Mouse (Mus musculus) limb, embryonic 10.5 days (tissue): ENCODE results near the gene Chek2. TPM values are rescaled to one million over a fixed set of nuclear protein-coding genes. Genes with fewer than 3 reads are reported as not detected.
A peak's percentile ranks its signal among the peaks of the same experiment; 100 is the strongest.
"Not testable (repeated sequence)": the region's sequence is repeated elsewhere in the genome, so short reads cannot be mapped to it uniquely, and the experiment has no call there.

ENCODE experiments used
- DNase-seq: peaks from one replicate; pipeline ENCODE4 v3.0.0-alpha.2; 2017; ENCODE audit warnings: low spot score
- H3K27ac ChIP-seq: fragments of 300-500 bp; sonication (generic); 2 replicates; pipeline ENCODE4 v1.5.1; 2016; ENCODE audit warnings: mild to moderate bottlenecking
- H3K27me3 ChIP-seq: fragments of 300-500 bp; sonication (generic); 2 replicates; pipeline ENCODE4 v1.6.1; 2016; ENCODE audit warnings: low read depth, mild to moderate bottlenecking; ENCODE audit not compliant: poor library complexity, severe bottlenecking
- H3K36me3 ChIP-seq: fragments of 300-500 bp; sonication (generic); 2 replicates; pipeline ENCODE4 v1.6.1; 2016; ENCODE audit warnings: mild to moderate bottlenecking, moderate library complexity
- H3K4me1 ChIP-seq: fragments of 300-500 bp; sonication (generic); 2 replicates; pipeline ENCODE4 v1.6.1; 2016
- H3K4me3 ChIP-seq: fragments of 300-500 bp; sonication (generic); 2 replicates; pipeline ENCODE4 v1.5.1; 2016; ENCODE audit warnings: mild to moderate bottlenecking, moderate library complexity
- H3K9me3 ChIP-seq: fragments of 300-500 bp; sonication (generic); replicated peaks from 2 replicates; pipeline ENCODE4 v1.6.1; 2016; ENCODE audit warnings: mild to moderate bottlenecking
- WGBS: fragments of 180-500 bp; shearing (Covaris S2); methylation state at CpG from one replicate; pipeline ENCODE4 v1.1.7; 2016; 5-methylcytosine and 5-hydroxymethylcytosine counted together
- polyA plus RNA-seq: library from polyadenylated mRNA; unstranded; fragments of >200 nt; fragmentation: Nextera tagmentation; extraction: Ambion mirVana; gene quantifications from 2 replicates; pipeline ENCODE4 v1.2.1, GENCODE M21; 2016

The Chek2 gene
- polyA plus RNA-seq, 1 experiment from 2014 or later: 40.8 TPM

DNA sequence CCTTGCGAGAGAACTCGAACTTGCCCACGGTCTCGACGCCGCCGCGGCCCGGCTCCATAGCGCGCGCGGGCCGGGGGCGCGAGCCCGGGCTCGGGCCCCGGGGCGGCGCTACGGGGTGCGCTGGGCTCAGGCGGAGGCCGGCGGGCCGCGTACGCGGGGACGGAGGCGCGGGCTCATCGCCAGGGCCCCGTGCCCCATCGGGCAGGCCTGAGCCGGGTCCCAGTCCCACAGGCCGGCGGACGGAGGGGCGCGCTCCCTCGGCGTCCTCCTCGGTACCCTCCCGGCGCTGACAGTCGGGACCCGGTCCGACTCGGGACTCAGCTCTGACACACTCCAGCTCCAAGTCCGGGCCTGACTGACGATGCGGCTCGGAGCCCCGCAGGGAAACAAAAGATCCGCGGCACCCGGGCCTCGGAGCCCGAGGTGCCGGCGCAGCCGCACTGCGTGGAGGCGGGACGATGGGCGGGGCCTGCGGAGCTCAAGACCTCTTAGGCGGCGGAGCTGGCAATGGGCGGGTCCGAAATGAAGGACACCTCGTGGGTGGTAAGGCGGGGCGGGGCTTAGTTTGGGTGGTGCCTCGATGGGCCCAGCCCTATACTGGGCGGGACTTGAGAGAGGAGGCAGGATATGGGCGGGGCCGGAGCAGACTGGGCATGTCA is 30.0 kb upstream of the Chek2 start, which contains the start of gene Ulk1:
TSS of gene Ulk1 (minus strand) at position 431 of the 659 bp plus-strand sequence.
- Histone ChIP-seq H3K36me3 (peaks cover 33% of the 10 kb centered on the region), H3K27me3 (no peaks in the 10 kb centered on the region), H3K4me3 (peak within 1 kb of the TSS; percentile 98), H3K4me1 (peaks cover 35% of the 10 kb centered on the region), H3K27ac (peak within 1 kb of the TSS; percentile 96), H3K9me3 (no peaks in the 10 kb centered on the region)
- WGBS: under 1% methylated on average over 80 of the region's 80 CpGs
- peak; percentile 99 for DNase-seq

DNA sequence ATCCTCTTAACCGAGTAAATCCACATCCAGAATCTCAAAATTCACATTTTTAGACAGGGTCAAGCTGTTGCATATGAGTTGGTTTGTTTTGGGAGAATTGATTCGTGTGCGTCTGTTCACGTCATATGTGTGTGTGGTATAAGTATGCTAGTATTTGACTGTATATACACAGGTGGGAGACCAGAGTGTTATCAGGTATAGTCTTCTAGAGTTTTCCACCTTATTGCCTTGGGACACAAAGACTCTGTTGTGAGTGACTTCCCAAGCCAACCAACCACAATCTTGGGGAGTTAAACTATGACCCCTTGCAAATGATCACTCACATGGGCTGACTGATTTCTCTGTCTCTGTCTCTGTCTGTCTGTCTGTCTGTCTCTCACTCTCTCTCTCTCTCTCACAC is 15.4 kb upstream of the Chek2 start:
- H3K9me3 ChIP-seq: no peaks in the 10 kb centered on the region
- peaks cover 6% of the 10 kb centered on the region; the same call in 1 of the 2 replicates for H3K4me1 ChIP-seq
- no peaks in the 10 kb centered on the region for H3K27me3 ChIP-seq
- H3K27ac ChIP-seq: no peak overlapping the region
- DNase-seq: no peak
- H3K36me3 ChIP-seq: peaks cover 4% of the 10 kb centered on the region
- 90% methylated on average over 4 of the region's 4 CpGs for WGBS
- no peak overlapping the region for H3K4me3 ChIP-seq

DNA sequence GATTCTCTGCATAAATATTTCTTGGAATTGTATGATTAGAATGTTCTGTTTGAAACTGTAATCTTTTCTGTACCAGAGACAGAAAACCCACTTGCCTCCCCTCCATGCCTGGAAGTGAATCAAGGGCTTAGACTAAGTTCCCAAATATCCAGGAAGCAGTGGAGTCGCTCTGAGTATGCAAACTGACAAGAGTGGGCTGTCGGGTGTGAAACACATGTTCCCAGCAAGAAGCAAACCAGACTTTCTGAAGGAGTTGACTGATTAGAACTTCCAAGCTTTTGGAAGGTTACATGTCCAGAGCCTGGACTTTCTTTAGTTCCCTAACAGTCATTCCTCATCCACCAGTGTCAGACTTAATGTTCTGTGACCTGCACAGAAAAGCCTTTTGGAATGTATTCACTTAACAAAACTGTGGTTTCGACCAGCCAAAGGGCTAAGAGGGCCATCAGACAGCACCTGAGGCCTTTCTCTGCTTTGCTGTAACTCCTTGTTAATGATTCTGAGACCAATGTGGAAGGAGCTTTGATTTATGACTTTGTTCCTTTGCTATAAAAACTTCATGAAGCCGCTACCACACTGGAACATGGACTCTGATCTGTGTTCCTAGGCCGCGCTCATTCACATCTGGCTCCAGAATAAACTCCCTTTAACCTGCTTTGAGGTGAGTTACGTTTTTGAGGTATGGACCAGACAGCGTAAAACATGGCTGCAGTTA is 12.8 kb upstream of the Chek2 start:
- 86% methylated on average over 8 of the region's 8 CpGs for WGBS
- H3K27ac ChIP-seq: no peak overlapping the region

DNA sequence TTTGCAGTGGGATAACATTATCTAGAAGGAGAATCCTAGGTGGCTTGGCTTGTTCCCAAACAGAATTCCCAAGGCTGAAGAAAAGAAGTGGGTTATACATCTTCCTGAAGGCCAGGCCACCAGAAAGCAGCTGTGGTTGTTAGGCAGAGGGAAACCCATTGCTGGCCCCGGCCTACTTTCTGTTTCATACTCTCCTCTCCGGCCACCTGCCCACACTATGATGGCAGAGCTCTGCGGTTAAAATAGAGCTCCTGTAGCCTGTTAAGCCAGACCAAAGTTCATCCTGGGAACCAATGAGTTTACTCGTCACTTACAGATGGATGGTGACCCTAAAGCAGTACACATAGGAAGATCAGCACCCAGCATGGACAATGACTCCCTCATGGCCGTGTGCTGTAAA is 12.2 kb upstream of the Chek2 start:
- no peak for DNase-seq
- 90% methylated on average over 5 of the region's 5 CpGs for WGBS
- H3K27me3 ChIP-seq: no peaks in the 10 kb centered on the region
- H3K9me3 ChIP-seq: no peaks in the 10 kb centered on the region
- peaks cover 6% of the 10 kb centered on the region; the same call in 1 of the 2 replicates for H3K4me1 ChIP-seq
- H3K27ac ChIP-seq: no peak overlapping the region
- peaks cover 13% of the 10 kb centered on the region for H3K36me3 ChIP-seq
- H3K4me3 ChIP-seq: no peak overlapping the region

More for the DNA sequence above, 12.8 kb upstream of the Chek2 start:
- Histone ChIP-seq H3K4me3 (no peak overlapping the region), H3K27me3 (no peaks in the 10 kb centered on the region), H3K9me3 (no peaks in the 10 kb centered on the region), H3K4me1 (peaks cover 6% of the 10 kb centered on the region; the same call in 1 of the 2 replicates), H3K36me3 (peaks cover 6% of the 10 kb centered on the region)
- DNase-seq: no peak

DNA sequence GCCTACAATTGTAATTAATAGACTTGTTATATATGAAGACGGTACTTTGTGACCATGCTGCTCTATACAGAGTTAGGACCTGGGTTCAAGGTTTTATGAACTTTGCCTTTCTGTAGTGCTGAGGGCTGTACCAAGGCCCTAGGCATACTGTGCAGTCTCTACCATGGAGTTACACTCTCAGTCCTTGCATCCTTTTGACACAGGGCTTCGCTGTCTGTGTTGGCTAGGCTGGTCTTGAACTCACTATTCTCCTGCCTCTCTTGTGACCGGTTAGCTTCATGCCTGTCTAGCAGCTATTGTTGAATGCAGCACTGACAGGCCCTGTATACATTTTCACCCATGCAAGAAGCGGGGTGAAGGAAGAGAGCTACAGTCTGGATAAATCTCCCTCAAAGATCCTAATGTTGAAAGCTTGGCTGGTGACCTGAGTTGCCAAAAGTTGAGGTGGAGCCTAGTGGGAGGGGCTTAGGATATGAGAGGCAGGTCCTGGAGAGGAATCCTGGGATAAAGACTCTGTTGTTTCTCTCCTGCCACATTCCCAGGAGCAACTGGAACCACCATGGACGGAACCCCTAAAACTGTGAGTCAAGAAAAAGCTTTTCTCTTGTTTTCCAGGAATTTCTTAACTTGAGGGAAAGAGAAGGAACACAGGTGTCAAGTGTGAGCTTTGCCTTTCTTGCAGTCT is 8.6 kb upstream of the Chek2 start:
- Histone ChIP-seq H3K36me3 (peaks cover 23% of the 10 kb centered on the region), H3K27ac (no peak overlapping the region), H3K4me1 (peaks cover 8% of the 10 kb centered on the region; the same call in 1 of the 2 replicates), H3K4me3 (no peak overlapping the region), H3K27me3 (no peaks in the 10 kb centered on the region), H3K9me3 (no peaks in the 10 kb centered on the region)
- DNase-seq: no peak
- 91% methylated on average over 5 of the region's 5 CpGs for whole genome bisulfite sequencing

DNA sequence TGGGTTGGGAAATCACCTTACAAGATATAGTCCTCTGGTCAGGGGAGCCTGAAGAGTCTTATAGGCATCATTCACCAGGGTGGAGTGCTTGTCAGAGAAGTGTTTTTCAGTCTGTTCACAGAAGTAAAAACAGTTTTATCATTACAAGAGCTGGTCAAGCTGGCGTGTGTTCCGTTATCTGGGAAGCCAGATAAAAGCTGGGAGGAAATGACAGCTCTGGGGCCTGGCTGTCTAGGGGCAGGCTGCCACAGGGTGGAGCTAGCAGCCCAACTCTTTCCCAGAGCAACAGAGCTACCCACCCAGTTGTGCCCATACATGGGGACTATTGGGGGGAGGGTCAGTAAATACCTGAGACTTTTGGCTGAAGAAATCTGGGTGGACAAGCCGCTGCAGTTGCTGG is 3.8 kb upstream of the Chek2 start:
- Histone ChIP-seq H3K36me3 (peaks cover 20% of the 10 kb centered on the region), H3K9me3 (no peaks in the 10 kb centered on the region), H3K4me1 (peaks cover 18% of the 10 kb centered on the region), H3K27ac (no peak overlapping the region), H3K4me3 (no peak overlapping the region), H3K27me3 (no peaks in the 10 kb centered on the region)
- WGBS: 29% methylated on average over 3 of the region's 3 CpGs
- peak; percentile 55 for DNase-seq

DNA sequence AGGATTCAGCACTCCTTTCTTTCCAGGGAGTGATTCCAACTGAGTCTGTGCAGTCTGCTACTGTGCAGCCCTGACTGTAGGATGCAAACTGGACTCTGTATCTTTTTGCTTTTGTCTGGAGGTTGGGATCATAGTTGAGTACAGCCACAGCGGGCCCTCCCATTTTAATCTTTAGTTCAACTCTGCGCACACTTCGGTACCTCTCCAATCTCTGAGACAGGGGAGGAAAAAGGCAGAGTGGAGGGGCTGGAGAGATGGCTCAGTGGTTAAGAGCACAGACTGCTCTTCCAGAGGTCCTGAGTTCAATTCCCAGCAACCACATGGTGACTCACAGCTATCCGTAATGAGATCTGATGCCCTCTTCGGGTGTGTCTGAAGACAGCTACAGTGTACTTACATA is 1.8 kb upstream of the Chek2 start:
- H3K9me3 ChIP-seq, DNase-seq, H3K27me3 ChIP-seq, H3K4me3 ChIP-seq, H3K27ac ChIP-seq: not testable (repeated sequence)
- WGBS: 92% methylated on average over 5 of the region's 5 CpGs
- Histone ChIP-seq H3K36me3 (peaks cover 31% of the 10 kb centered on the region), H3K4me1 (peaks cover 22% of the 10 kb centered on the region)

DNA sequence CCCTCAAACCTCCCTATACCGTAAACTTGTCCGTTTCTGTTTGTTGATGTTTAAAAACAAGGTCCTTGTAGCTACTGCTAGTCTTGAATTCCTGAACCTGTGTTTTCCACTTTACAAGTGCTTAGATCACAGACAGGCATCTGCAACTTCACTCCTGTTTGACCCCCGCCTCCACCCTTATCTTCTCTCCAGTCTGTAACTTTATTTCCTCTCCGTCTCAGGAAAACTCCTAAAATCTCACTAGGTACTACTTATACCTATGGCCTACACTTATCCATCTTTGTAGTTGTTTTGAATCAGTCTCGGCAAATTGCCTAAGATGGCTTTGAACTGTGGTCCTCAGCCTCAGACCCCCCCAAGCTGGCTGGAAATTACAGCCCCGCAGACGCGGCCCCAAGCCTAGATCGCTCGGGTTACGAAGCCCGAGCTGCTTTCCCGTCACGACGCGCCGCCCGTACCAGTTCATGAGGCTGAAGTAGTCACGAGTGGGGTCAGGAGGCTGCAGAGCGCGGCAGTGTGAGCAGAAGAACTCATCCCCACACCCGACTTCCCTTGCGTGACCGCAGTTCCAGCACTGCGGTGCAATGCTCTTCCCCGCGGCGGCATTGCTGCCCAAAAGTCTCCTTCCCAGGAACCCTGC is 621 bp upstream of the Chek2 start:
- Histone ChIP-seq H3K4me3 (peak overlapping the region; percentile 73), H3K9me3 (no peaks in the 10 kb centered on the region), H3K27ac (peak overlapping the region; percentile 89), H3K4me1 (peaks cover 22% of the 10 kb centered on the region), H3K27me3 (no peaks in the 10 kb centered on the region), H3K36me3 (peaks cover 35% of the 10 kb centered on the region)
- 6% methylated on average over 28 of the region's 28 CpGs for WGBS
- no peak for DNase-seq

DNA sequence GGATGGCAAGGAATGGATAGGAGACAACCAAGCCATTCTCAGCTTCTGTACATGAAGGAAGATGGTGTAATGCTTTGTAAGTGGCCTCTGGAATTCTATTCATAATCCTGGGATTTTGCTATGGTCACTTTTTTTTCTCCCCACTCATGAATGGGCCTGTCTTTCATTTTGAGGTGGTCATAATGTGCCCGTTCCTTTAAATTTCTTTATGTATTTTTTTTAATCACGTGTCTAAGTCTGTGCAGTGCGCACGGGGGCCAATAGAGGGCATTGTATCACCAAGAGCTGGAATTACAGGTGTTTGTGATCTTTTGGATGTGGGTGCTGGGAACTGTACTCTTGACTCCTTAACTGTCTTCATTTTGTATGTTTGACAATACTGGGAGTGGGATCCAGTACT is 686 bp downstream of the Chek2 start:
- peaks cover 22% of the 10 kb centered on the region for H3K4me1 ChIP-seq
- peak overlapping the region; percentile 89 for H3K27ac ChIP-seq
- H3K36me3 ChIP-seq: peaks cover 46% of the 10 kb centered on the region
- no peaks in the 10 kb centered on the region for H3K9me3 ChIP-seq
- peak overlapping the region; percentile 73 for H3K4me3 ChIP-seq
- 7% methylated on average over 4 of the region's 4 CpGs for WGBS
- peak; percentile 42 for DNase-seq
- H3K27me3 ChIP-seq: no peaks in the 10 kb centered on the region

DNA sequence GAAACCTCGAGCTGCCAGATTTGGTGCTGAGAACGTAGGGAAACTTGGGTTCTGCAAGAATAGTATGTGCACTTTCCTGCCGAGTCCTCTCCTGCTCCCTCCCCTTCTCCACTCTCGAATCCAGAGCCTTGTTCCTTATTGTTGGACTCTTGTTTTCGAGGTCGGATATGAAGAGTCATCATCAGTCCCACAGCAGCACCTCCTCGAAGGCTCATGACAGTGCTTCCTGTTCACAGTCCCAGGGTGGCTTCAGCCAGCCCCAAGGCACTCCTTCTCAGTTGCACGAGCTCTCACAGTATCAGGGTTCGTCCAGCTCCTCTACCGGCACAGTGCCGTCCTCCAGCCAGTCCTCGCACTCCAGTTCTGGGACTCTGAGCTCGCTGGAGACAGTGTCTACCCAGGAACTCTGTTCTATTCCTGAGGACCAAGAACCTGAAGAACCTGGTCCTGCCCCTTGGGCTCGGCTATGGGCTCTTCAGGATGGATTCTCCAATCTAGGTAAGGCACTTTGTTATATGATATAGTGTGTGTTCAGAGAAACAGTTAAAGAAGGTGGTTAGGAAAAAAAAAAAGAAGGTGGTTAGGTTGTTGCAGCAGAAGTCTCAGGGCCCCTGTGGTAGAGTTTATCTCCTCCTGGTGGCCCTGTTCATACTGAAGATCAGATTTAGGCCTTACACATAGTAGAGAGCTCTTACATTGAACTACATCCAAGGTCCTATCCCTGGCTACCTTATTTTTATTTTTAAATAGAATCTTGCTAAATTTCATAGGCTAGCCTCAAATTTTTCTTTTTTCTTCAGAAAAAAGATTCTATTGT is 1.5 kb downstream of the Chek2 start:
- Histone ChIP-seq H3K27me3 (no peaks in the 10 kb centered on the region), H3K9me3 (no peaks in the 10 kb centered on the region), H3K4me3 (peak overlapping the region; percentile 73), H3K27ac (no peak overlapping the region), H3K4me1 (peaks cover 18% of the 10 kb centered on the region), H3K36me3 (peaks cover 54% of the 10 kb centered on the region)
- DNase-seq: no peak
- WGBS: 89% methylated on average over 14 of the region's 14 CpGs

DNA sequence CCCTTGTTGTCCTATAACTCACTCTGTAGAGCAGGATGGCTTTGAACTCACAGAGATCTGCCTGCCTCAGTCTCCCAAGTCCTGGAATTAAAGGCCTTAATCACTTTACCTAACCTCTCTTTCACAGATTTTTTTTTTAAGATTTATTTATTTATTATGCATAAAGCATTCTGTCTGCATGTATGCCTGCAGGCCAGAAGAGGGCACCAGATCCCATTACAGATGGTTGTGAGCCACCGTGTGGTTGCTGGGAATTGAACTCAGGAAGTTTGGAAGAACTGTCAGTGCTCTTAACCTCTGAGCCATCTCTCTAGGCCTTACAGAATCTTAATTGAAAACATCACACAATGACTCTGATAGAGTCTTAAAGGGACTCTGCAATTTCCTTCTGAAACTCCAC is 13.2 kb downstream of the Chek2 start:
- H3K27me3 ChIP-seq: no peaks in the 10 kb centered on the region
- H3K36me3 ChIP-seq: peaks cover 85% of the 10 kb centered on the region
- H3K9me3 ChIP-seq: no peaks in the 10 kb centered on the region
- H3K4me1 ChIP-seq: peaks cover 11% of the 10 kb centered on the region
- no peak for DNase-seq
- no peak overlapping the region for H3K4me3 ChIP-seq
- WGBS: 82% methylated on average over 1 of the region's 1 CpGs
- H3K27ac ChIP-seq: no peak overlapping the region

DNA sequence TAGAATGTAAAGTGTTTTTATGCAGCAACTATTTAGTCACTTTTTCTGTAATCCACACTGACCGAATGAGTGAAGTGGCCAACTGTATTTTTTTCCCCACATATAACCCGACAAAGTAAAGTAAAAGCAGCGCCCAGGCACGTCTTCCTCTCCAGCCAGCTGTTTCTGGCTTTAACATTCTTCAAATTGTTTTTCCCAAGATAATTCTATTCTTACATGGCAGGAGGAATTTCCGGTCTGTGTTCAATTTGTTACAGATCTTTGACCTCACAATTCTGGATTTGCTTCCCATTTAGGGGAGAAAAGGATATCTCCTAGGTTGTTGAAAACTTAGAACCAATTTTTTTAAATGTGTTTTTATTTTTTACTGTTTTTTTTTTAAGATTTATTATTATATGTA is 17.3 kb downstream of the Chek2 start:
- WGBS: 89% methylated on average over 5 of the region's 5 CpGs
- Histone ChIP-seq H3K9me3 (no peaks in the 10 kb centered on the region), H3K4me1 (peaks cover 11% of the 10 kb centered on the region), H3K27me3 (no peaks in the 10 kb centered on the region), H3K27ac (no peak overlapping the region), H3K36me3 (peaks cover 86% of the 10 kb centered on the region), H3K4me3 (no peak overlapping the region)
- DNase-seq: no peak
